Mouse (Mus musculus) kidney, adult 11 months (tissue): ENCODE data around the gene Tctex1d2.

Experiments used
- DNase-seq: peaks from one replicate; pipeline ENCODE4 v3.0.0; 2022

Tctex1d2 gene

DNA sequence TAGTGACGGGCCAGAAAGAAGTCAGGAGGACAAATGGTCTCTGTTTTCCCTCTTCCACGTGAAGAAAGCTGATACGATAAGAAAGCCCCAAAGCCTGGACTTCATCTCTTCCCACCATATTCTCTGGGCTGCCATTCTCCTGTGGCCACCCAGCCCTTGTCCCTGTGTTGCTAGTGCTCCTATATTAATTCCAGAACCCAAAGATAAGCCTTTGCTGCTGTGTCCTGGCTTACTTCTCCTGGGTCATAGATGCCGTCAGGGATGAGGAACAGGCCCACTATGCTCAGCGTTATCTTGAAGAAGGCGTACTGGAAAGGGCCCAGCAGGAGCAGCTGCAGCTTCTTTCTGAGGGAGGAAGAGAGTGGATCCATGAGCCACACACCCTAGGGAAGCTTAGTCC is 57.8 kb downstream of the Tctex1d2 start:
- DNase-seq = no peak
